Mouse (Mus musculus) testis, postnatal 14 days (tissue): ENCODE results near the gene Prr32.

ENCODE experiments used
- DNase-seq: peaks from one replicate; pipeline ENCODE4 v3.0.0; 2021; ENCODE audit warnings: low spot score

The Prr32 gene

DNA sequence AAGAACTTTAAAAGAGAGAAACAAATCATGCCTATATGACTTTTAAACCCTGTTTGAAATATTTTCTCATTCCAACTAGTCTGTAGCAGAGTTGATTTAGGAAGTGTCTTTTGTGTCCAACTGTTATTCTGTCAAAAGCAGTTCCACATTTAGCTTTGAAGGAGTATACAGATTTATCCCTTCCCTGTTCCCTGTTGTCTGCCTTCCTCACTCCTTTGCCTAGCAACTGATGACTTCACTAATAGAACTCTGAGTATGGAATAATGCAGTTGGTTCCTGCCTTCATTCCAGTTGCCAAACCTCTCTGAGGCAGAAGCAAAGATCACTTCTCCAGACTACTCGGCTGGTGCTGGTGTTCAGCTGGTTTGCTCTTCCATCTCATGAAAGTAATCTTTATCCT is at the start of gene Prr32:
Prr32 (plus strand) TSS at position 301 of the 400 bp plus-strand sequence.
- DNase-seq: no peak
